Comparison of ENCODE assay signal across 15 mouse cellular contexts in genomic region chr17:25590985-25591384, GRCm38 (mm10). TPM values are rescaled to one million over a fixed set of nuclear protein-coding genes. Genes with fewer than 3 reads are reported as not detected.
DNase-seq lines count a peak whose midpoint lies in the region; ATAC-seq and TF ChIP-seq lines count a peak whose summit lies in the region.
"Had no signal": no experiment of that assay in that cellular context is flagged by ENCODE, and none has a peak within 500 bp of the region (broad histone marks: within the 10 kb centered on the region; RNA-seq: fewer than 3 reads in every experiment).

No protein-coding gene starts in this region.

- TF ChIP-seq EP300 in heart, postnatal 0 days (IDR thresholded peaks at IDR 0.05; ENCODE audit: low read depth): no peak
- TF ChIP-seq EP300 in liver, postnatal 0 days (IDR thresholded peaks at IDR 0.05; ENCODE audit: low read depth): no peak

- TF ChIP-seq CTCF in heart, postnatal 0 days (IDR thresholded peaks at IDR 0.05; ENCODE audit: low read depth): 0 out of 2 replicates have a peak, but pooled peaks have one; percentile 9
- TF ChIP-seq CTCF in liver, postnatal 0 days (IDR thresholded peaks at IDR 0.05; ENCODE audit: low read depth): peak; percentile 41

- no peak overlapping the region for H3K9ac ChIP-seq in heart, postnatal 0 days (replicated peaks; ENCODE audit: low read depth, low read length)
- no peak overlapping the region for H3K9ac ChIP-seq in liver, postnatal 0 days (replicated peaks)

- H3K4me1 ChIP-seq in heart, postnatal 0 days (ENCODE audit: control insufficient read depth, insufficient read depth): 0 out of 2 replicates have a peak, but pooled peaks cover 4% of the 10 kb centered on the region
- H3K4me1 ChIP-seq in liver, postnatal 0 days (ENCODE audit: insufficient read depth): no peaks in the 10 kb centered on the region

- 87% methylated on average over 4 of the region's 4 CpGs for WGBS in heart, postnatal 0 days
- 83% methylated on average over 4 of the region's 4 CpGs for WGBS in liver, postnatal 0 days (ENCODE audit: insufficient replicate concordance)

- no peak overlapping the region for H3K4me2 ChIP-seq in heart, postnatal 0 days (ENCODE audit: low read depth, low read length)
- no peak overlapping the region for H3K4me2 ChIP-seq in liver, postnatal 0 days (ENCODE audit: low read depth, low read length)

- H3K9me3 ChIP-seq in heart, postnatal 0 days (replicated peaks; ENCODE audit: control insufficient read depth, low read length): no peaks in the 10 kb centered on the region
- no peaks in the 10 kb centered on the region for H3K9me3 ChIP-seq in liver, postnatal 0 days (ENCODE audit: low read length)

- ATAC-seq in heart, postnatal 0 days (ENCODE audit: insufficient read depth, low read depth): no peak
- ATAC-seq in liver, postnatal 0 days: no peak
- ATAC-seq: forebrain, embryonic 14.5 days; hindbrain, embryonic 16.5 days had no signal

- H3K4me3 ChIP-seq in heart, postnatal 0 days (ENCODE audit: low read depth, low read length): no peak overlapping the region
- H3K4me3 ChIP-seq in liver, postnatal 0 days (ENCODE audit: low read depth, low read length): no peak overlapping the region

- H3K36me3 ChIP-seq in heart, postnatal 0 days (replicated peaks; ENCODE audit: control insufficient read depth, insufficient read depth, low read length): peaks cover 44% of the 10 kb centered on the region
- H3K36me3 ChIP-seq in liver, postnatal 0 days (replicated peaks; ENCODE audit: insufficient read depth, low read length): peaks cover 13% of the 10 kb centered on the region; the same call in 1 of the 2 replicates

- H3K27ac ChIP-seq in heart, postnatal 0 days (ENCODE audit: low read depth): no peak overlapping the region
- no peak overlapping the region for H3K27ac ChIP-seq in liver, postnatal 0 days (ENCODE audit: low read depth)

- no peaks in the 10 kb centered on the region for H3K27me3 ChIP-seq in heart, postnatal 0 days (ENCODE audit: control insufficient read depth, insufficient read depth, low read length)
- H3K27me3 ChIP-seq in liver, postnatal 0 days (ENCODE audit: insufficient read depth, low read length): no peaks in the 10 kb centered on the region

- no peak for DNase-seq in heart, postnatal 0 days (ENCODE audit: low spot score)
- no peak for DNase-seq in heart, postnatal 36 days
- DNase-seq in liver, postnatal 0 days: no peak
- DNase-seq in liver: no peak
- DNase-seq in B cell, adult 2 months: peak; percentile 22 to 23
- DNase-seq in NIH3T3 (ENCODE audit: low read depth): peak; percentile 12
- no peak for DNase-seq in embryo, embryonic 10 days (ENCODE audit: low spot score)
- no peak for DNase-seq in cerebellum, adult 11-12 months
- DNase-seq: cerebellum, adult 8-10 months; embryo, embryonic 11 days; heart, postnatal 14 days; lung, postnatal 4 days; midbrain, embryonic 14.5 days had no signal

- intact Hi-C loops in heart, postnatal 36 days (cut with DNase I): no loop called here

RNA-seq across cellular contexts. Expression of gene Lmf1, which starts 12.1 kb away (rescaled TPM):
- 44.9 and 52.8 TPM in 2 replicates for total RNA-seq in heart, postnatal 0 days (2014; rRNA removed; ENCODE audit: low replicate concordance)
- 30.6 and 34.3 TPM in 2 replicates for polyA plus RNA-seq in heart, postnatal 0 days (2015; fragmentation: Nextera tagmentation; extraction: Ambion mirVana)
- total RNA-seq in heart, postnatal 36 days (2021): 10 to 100 TPM; 27.4 to 33.8 TPM
- 11.9 and 12.5 TPM in 2 replicates for polyA plus RNA-seq in liver, postnatal 0 days (2015; fragmentation: Nextera tagmentation; extraction: Ambion mirVana)

RNA-seq across cellular contexts. Expression of gene Sox8, which starts 20.5 kb away (rescaled TPM):
- total RNA-seq in heart, postnatal 0 days (2014; rRNA removed; ENCODE audit: low replicate concordance): not detected in 2 replicates
- polyA plus RNA-seq in heart, postnatal 0 days (2015; fragmentation: Nextera tagmentation; extraction: Ambion mirVana): 0.11 and 0.37 TPM in 2 replicates
- under 1 TPM; 0.33 to 0.49 TPM for total RNA-seq in heart, postnatal 36 days (2021)
- 0.08 TPM in 1 of 2 replicates, not detected in the other for polyA plus RNA-seq in liver, postnatal 0 days (2015; fragmentation: Nextera tagmentation; extraction: Ambion mirVana)

Comparison
In these comparisons a context has a peak if more than half of its experiments do, and no peak if none do; other contexts are left out.
1. DNase-seq: peak in B cell, adult 2 months (2 of 2) and NIH3T3 (single experiment); none in heart, postnatal 0 days (single experiment), heart, postnatal 36 days (0 of 2), liver, postnatal 0 days (single experiment), liver (single experiment), embryo, embryonic 10 days (single experiment) and cerebellum, adult 11-12 months (single experiment).